Mouse (Mus musculus) splenic B cell, adult 2 months (primary cell): Measurements from ENCODE around the gene C7.
"Not testable (repeated sequence)": the region's sequence is repeated elsewhere in the genome, so short reads cannot be mapped to it uniquely, and the experiment has no call there.

Experiments used
- DNase-seq: peaks from one replicate; pipeline ENCODE4 v3.0.0-alpha.2; 2011; ENCODE audit warnings: low read depth, low spot score
- H3K27me3 ChIP-seq: 2 replicates; pipeline ENCODE4 v1.6.1; 2012; ENCODE audit warnings: mild to moderate bottlenecking, low read length, moderate library complexity, mixed read lengths; ENCODE audit not compliant: control insufficient read depth, poor library complexity, insufficient read depth, severe bottlenecking
- H3K36me3 ChIP-seq: 2 replicates; pipeline ENCODE4 v1.6.1; 2012; ENCODE audit warnings: mild to moderate bottlenecking, low read length, moderate library complexity, mixed read lengths; ENCODE audit not compliant: control insufficient read depth, poor library complexity, insufficient read depth, severe bottlenecking

Gene C7

GRCm38 (mm10) chr15:5045560-5046284, 17.8 kb downstream of the C7 start:
- no peaks in the 10 kb centered on the region for H3K27me3 ChIP-seq
- no peak for DNase-seq
- no peaks in the 10 kb centered on the region for H3K36me3 ChIP-seq

GRCm38 (mm10) chr15:5029256-5029655, 34.3 kb downstream of the C7 start:
- no peaks in the 10 kb centered on the region for H3K36me3 ChIP-seq
- DNase-seq: no peak

GRCm38 (mm10) chr15:5023479-5024265, 39.9 kb downstream of the C7 start:
- not testable (repeated sequence) for H3K36me3 ChIP-seq, DNase-seq, H3K27me3 ChIP-seq

More at GRCm38 (mm10) chr15:5029256-5029655, 34.3 kb downstream of the C7 start:
- no peaks in the 10 kb centered on the region for H3K27me3 ChIP-seq

GRCm38 (mm10) chr15:5009644-5010107, 53.9 kb downstream of the C7 start:
- DNase-seq: no peak
- Histone ChIP-seq H3K36me3 (no peaks in the 10 kb centered on the region), H3K27me3 (no peaks in the 10 kb centered on the region)

- no peak for DNase-seq
- H3K36me3 ChIP-seq: no peaks in the 10 kb centered on the region
- H3K27me3 ChIP-seq: no peaks in the 10 kb centered on the region
Measured at GRCm38 (mm10) chr15:5003503-5004196, 59.9 kb downstream of the C7 start.

GRCm38 (mm10) chr15:5002903-5003302, 60.6 kb downstream of the C7 start:
- Histone ChIP-seq H3K36me3 (no peaks in the 10 kb centered on the region), H3K27me3 (no peaks in the 10 kb centered on the region)
- no peak for DNase-seq

GRCm38 (mm10) chr15:4973355-4973754, 90.2 kb downstream of the C7 start:
- DNase-seq: no peak
- Histone ChIP-seq H3K36me3 (no peaks in the 10 kb centered on the region), H3K27me3 (no peaks in the 10 kb centered on the region)
